In the genomic region with DNA sequence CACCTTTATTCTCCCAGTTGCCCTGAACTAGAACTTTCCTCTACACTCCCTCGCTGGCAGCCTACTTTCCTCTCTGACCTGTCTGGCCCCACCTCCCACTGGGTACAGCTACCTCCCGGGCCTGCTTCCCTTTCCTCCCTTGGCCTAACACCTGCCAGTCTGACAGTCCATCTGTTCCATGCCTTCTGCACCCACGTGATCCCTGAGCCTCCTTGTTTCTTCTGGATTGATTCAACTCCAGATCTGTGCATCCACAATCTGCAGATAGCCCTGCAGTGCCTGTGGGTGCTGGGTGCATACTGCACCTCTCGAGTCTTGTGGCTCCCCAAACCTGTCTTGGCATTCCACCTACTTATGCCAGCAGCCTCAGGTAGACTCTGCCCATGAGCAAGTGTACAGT, we compare ENCODE assay signal across 15 mouse cellular contexts. TPM values are rescaled to one million over a fixed set of nuclear protein-coding genes. Genes with fewer than 3 reads are reported as not detected.
A peak's percentile ranks its signal among the peaks of the same experiment; 100 is the strongest.
DNase-seq lines count a peak whose midpoint lies in the region.
"Had no signal": no experiment of that assay in that cellular context is flagged by ENCODE, and none has a peak within 500 bp of the region (broad histone marks: within the 10 kb centered on the region; RNA-seq: fewer than 3 reads in every experiment).

No protein-coding gene starts in this region.

- intact Hi-C loops in left cerebral cortex, postnatal 36 days (cut with DNase I) = no loop called here
- intact Hi-C loops in heart, postnatal 14 days (cut with DNase I) = no loop called here

- DNase-seq in layer of hippocampus, adult 11-12 months (ENCODE audit: low spot score) = peak; percentile 52
- DNase-seq in layer of hippocampus, adult 9-10 months (ENCODE audit: low spot score) = no peak
- peak; percentile 45 for DNase-seq in right cerebral cortex, postnatal 25 days
- no peak for DNase-seq in right cerebral cortex, postnatal 10 days (ENCODE audit: low spot score in 2 of 2)
- DNase-seq in cerebellum, postnatal 10 days = peak; percentile 74 to 81
- DNase-seq in left cerebral cortex, postnatal 36 days (ENCODE audit: low spot score in 2 of 2) = peak; percentile 60 to 64
- DNase-seq in thymus, adult 18-20 months = no peak
- no peak for DNase-seq in heart, postnatal 14 days
- DNase-seq: adrenal gland, postnatal 14 days; embryo, embryonic 11 days; heart, adult 2 months; kidney, adult 2 months; kidney, postnatal 25 days; liver, embryonic 13.5 days; thymus, postnatal 25 days had no signal

RNA-seq across cellular contexts. Expression of a gene that starts 25.6 kb away (rescaled TPM):
- total RNA-seq in left cerebral cortex, postnatal 36 days (2021) = 10 to 100 TPM; 78.5 to 84.5 TPM
- 1 to 10 TPM; 1.1 TPM for total RNA-seq in heart, postnatal 14 days (2021)

RNA-seq across cellular contexts. Expression of a gene that starts 25.9 kb away (rescaled TPM):
- total RNA-seq in left cerebral cortex, postnatal 36 days (2021) = 10 to 100 TPM; 66.0 to 71.9 TPM
- total RNA-seq in heart, postnatal 14 days (2021) = 10 to 100 TPM; 48.1 to 50.7 TPM

Comparison
In these comparisons a context has a peak if more than half of its experiments do, and no peak if none do; other contexts are left out.
1. DNase-seq: peak in layer of hippocampus, adult 11-12 months (single experiment), right cerebral cortex, postnatal 25 days (single experiment), cerebellum, postnatal 10 days (2 of 2) and left cerebral cortex, postnatal 36 days (2 of 2); none in layer of hippocampus, adult 9-10 months (single experiment), right cerebral cortex, postnatal 10 days (0 of 2), thymus, adult 18-20 months (0 of 2) and heart, postnatal 14 days (0 of 2).
2. RNA of a gene that starts 25.6 kb away (total RNA-seq): 78.5 to 84.5 TPM in left cerebral cortex, postnatal 36 days; 1.1 TPM in heart, postnatal 14 days; every median in the first group is over 10 times any median in the second.